Comparison of ENCODE assay signal across 10 mouse cellular contexts in genomic region chr13:90152536-90153273, GRCm38 (mm10).
DNase-seq lines count a peak whose midpoint lies in the region; ATAC-seq lines count a peak whose summit lies in the region.
"Had no signal": no experiment of that assay in that cellular context is flagged by ENCODE, and none has a peak within 500 bp of the region (broad histone marks: within the 10 kb centered on the region; RNA-seq: fewer than 3 reads in every experiment).

No protein-coding gene starts in this region.

- H3K9ac ChIP-seq in kidney, embryonic 14.5 days (ENCODE audit: low read depth, low read length), result no peak overlapping the region
- H3K9ac ChIP-seq in limb, embryonic 13.5 days, result no peak overlapping the region
- H3K9ac ChIP-seq: heart, embryonic 13.5 days had no signal

- no peaks in the 10 kb centered on the region for H3K9me3 ChIP-seq in kidney, embryonic 14.5 days (ENCODE audit: control insufficient read depth, low read length)
- H3K9me3 ChIP-seq in forebrain, embryonic 10.5 days, result no peaks in the 10 kb centered on the region
- H3K9me3 ChIP-seq in limb, embryonic 13.5 days, result no peaks in the 10 kb centered on the region
- H3K9me3 ChIP-seq: heart, embryonic 13.5 days; megakaryocyte, embryonic 14.5 days had no signal

- no peaks in the 10 kb centered on the region for H3K4me1 ChIP-seq in kidney, embryonic 14.5 days (ENCODE audit: control insufficient read depth, insufficient read depth, low read length)
- H3K4me1 ChIP-seq in forebrain, embryonic 10.5 days, result peaks cover 13% of the 10 kb centered on the region
- H3K4me1 ChIP-seq in limb, embryonic 13.5 days, result peaks cover 7% of the 10 kb centered on the region
- H3K4me1 ChIP-seq: megakaryocyte, embryonic 14.5 days had no signal

- 58% methylated on average over 7 of the region's 7 CpGs for WGBS in kidney, embryonic 14.5 days
- WGBS in forebrain, embryonic 10.5 days, result 61% methylated on average over 7 of the region's 7 CpGs
- WGBS in limb, embryonic 13.5 days, result 28% methylated on average over 7 of the region's 7 CpGs

- no peaks in the 10 kb centered on the region for H3K36me3 ChIP-seq in kidney, embryonic 14.5 days (ENCODE audit: control insufficient read depth, insufficient read depth, low read length)
- H3K36me3 ChIP-seq in forebrain, embryonic 10.5 days (replicated peaks), result no peaks in the 10 kb centered on the region
- no peaks in the 10 kb centered on the region for H3K36me3 ChIP-seq in limb, embryonic 13.5 days
- H3K36me3 ChIP-seq: heart, embryonic 13.5 days had no signal

- H3K27ac ChIP-seq in kidney, embryonic 14.5 days (ENCODE audit: low read depth, low read length), result no peak overlapping the region
- peak overlapping the region; percentile 72 for H3K27ac ChIP-seq in forebrain, embryonic 10.5 days
- H3K27ac ChIP-seq in limb, embryonic 13.5 days, result no peak overlapping the region
- H3K27ac ChIP-seq: heart, embryonic 13.5 days had no signal

- DNase-seq in kidney, adult 9 months, result no peak
- DNase-seq in NIH3T3 (ENCODE audit: low read depth), result peak; percentile 81
- no peak for DNase-seq in forebrain, embryonic 10.5 days (ENCODE audit: extremely low spot score, low spot score)
- DNase-seq in urinary bladder, postnatal 36 days (ENCODE audit: low spot score in 2 of 2), result no peak
- no peak for DNase-seq in layer of hippocampus, adult 9-11 months
- DNase-seq in cerebellum, adult 9-10 months, result no peak

- H3K4me3 ChIP-seq in kidney, embryonic 14.5 days (ENCODE audit: low read length), result no peak overlapping the region
- no peak overlapping the region for H3K4me3 ChIP-seq in forebrain, embryonic 10.5 days
- H3K4me3 ChIP-seq in limb, embryonic 13.5 days, result no peak overlapping the region
- H3K4me3 ChIP-seq: heart, embryonic 13.5 days; megakaryocyte, embryonic 14.5 days had no signal

- H3K27me3 ChIP-seq in kidney, embryonic 14.5 days (ENCODE audit: control insufficient read depth, insufficient read depth, low read length), result no peaks in the 10 kb centered on the region
- no peaks in the 10 kb centered on the region for H3K27me3 ChIP-seq in forebrain, embryonic 10.5 days (ENCODE audit: poor library complexity, severe bottlenecking)
- no peaks in the 10 kb centered on the region for H3K27me3 ChIP-seq in limb, embryonic 13.5 days
- H3K27me3 ChIP-seq: heart, embryonic 13.5 days; megakaryocyte, embryonic 14.5 days had no signal

- ATAC-seq in kidney, embryonic 14.5 days (ENCODE audit: low FRiP score, low TSS enrichment), result peak; percentile 75; the same call in 1 of the 2 replicates
- ATAC-seq in limb, embryonic 13.5 days (ENCODE audit: low FRiP score, low read depth), result peak; percentile 86

- H3K4me2 ChIP-seq in kidney, embryonic 14.5 days (replicated peaks; ENCODE audit: low read depth, low read length), result no peak overlapping the region
- peak overlapping the region; percentile 23; the same call in 1 of the 2 replicates for H3K4me2 ChIP-seq in limb, embryonic 13.5 days (replicated peaks)
- H3K4me2 ChIP-seq: heart, embryonic 13.5 days had no signal
